Comparison of ENCODE assay signal across 10 mouse cellular contexts in genomic region chr11:88999723-89000526, GRCm38 (mm10). TPM values are rescaled to one million over a fixed set of nuclear protein-coding genes. Genes with fewer than 3 reads are reported as not detected.
DNase-seq lines count a peak whose midpoint lies in the region; ATAC-seq lines count a peak whose summit lies in the region.
"Had no signal": no experiment of that assay in that cellular context is flagged by ENCODE, and none has a peak within 500 bp of the region (broad histone marks: within the 10 kb centered on the region; RNA-seq: fewer than 3 reads in every experiment).

No protein-coding gene starts in this region.

- intact Hi-C loops in gastrocnemius, postnatal 36 days (cut with DNase I), result no loop called here

- peaks cover 28% of the 10 kb centered on the region for H3K4me1 ChIP-seq in lung, embryonic 16.5 days (replicated peaks; ENCODE audit: control insufficient read depth, insufficient read depth, low read length)
- peaks cover 25% of the 10 kb centered on the region for H3K4me1 ChIP-seq in brown adipose tissue, adult 24 weeks (ENCODE audit: control insufficient read depth, insufficient read depth, insufficient read length, low read length)
- H3K4me1 ChIP-seq in hindbrain, embryonic 14.5 days (replicated peaks; ENCODE audit: control insufficient read depth, insufficient read depth, low read length), result no peaks in the 10 kb centered on the region
- H3K4me1 ChIP-seq in liver, embryonic 13.5 days (replicated peaks), result peaks cover 77% of the 10 kb centered on the region

- WGBS in lung, embryonic 16.5 days, result 18% methylated on average over 33 of the region's 33 CpGs
- WGBS in hindbrain, embryonic 14.5 days, result 32% methylated on average over 33 of the region's 33 CpGs
- 4% methylated on average over 33 of the region's 33 CpGs for WGBS in liver, embryonic 13.5 days (ENCODE audit: insufficient replicate concordance)

- peak overlapping the region; percentile 71 for H3K4me3 ChIP-seq in lung, embryonic 16.5 days (ENCODE audit: low read length)
- H3K4me3 ChIP-seq in brown adipose tissue, adult 24 weeks (ENCODE audit: insufficient read depth, low read depth, low read length), result peak overlapping the region; percentile 68
- peak overlapping the region; percentile 33 for H3K4me3 ChIP-seq in hindbrain, embryonic 14.5 days (replicated peaks; ENCODE audit: low read length)
- H3K4me3 ChIP-seq in liver, embryonic 13.5 days (replicated peaks), result peak overlapping the region; percentile 78

- peak overlapping the region; percentile 68 for H3K27ac ChIP-seq in lung, embryonic 16.5 days (ENCODE audit: low read length)
- peak overlapping the region; percentile 91 for H3K27ac ChIP-seq in brown adipose tissue, adult 24 weeks (replicated peaks; ENCODE audit: low read depth, low read length)
- no peak overlapping the region; the same call in 1 of the 2 replicates for H3K27ac ChIP-seq in hindbrain, embryonic 14.5 days
- peak overlapping the region; percentile 80 for H3K27ac ChIP-seq in liver, embryonic 13.5 days

- peak; percentile 22; the same call in 1 of the 2 replicates for ATAC-seq in lung, embryonic 16.5 days (ENCODE audit: low read depth)
- no peak for ATAC-seq in hindbrain, embryonic 14.5 days (ENCODE audit: low FRiP score)
- peak; percentile 22 for ATAC-seq in liver, embryonic 13.5 days (ENCODE audit: low read depth)
- no peak for ATAC-seq in cerebellum, adult (ENCODE audit: insufficient number of reproducible peaks, low FRiP score, low TSS enrichment)

- H3K9ac ChIP-seq in lung, embryonic 16.5 days (ENCODE audit: low read length), result peak overlapping the region; percentile 87
- H3K9ac ChIP-seq in hindbrain, embryonic 14.5 days, result peak overlapping the region; percentile 36; the same call in 1 of the 2 replicates
- peak overlapping the region; percentile 89 for H3K9ac ChIP-seq in liver, embryonic 13.5 days

- peak overlapping the region; percentile 67 for H3K4me2 ChIP-seq in lung, embryonic 16.5 days (ENCODE audit: low read depth, low read length)
- peak overlapping the region; percentile 41 for H3K4me2 ChIP-seq in hindbrain, embryonic 14.5 days (replicated peaks)
- H3K4me2 ChIP-seq in liver, embryonic 13.5 days, result peak overlapping the region; percentile 91

- H3K9me3 ChIP-seq in lung, embryonic 16.5 days (ENCODE audit: control insufficient read depth, low read length), result no peaks in the 10 kb centered on the region
- no peaks in the 10 kb centered on the region for H3K9me3 ChIP-seq in hindbrain, embryonic 14.5 days (ENCODE audit: control insufficient read depth, low read length)
- no peaks in the 10 kb centered on the region for H3K9me3 ChIP-seq in liver, embryonic 13.5 days (replicated peaks)

- H3K36me3 ChIP-seq in lung, embryonic 16.5 days (ENCODE audit: control insufficient read depth, insufficient read depth, low read length), result no peaks in the 10 kb centered on the region
- no peaks in the 10 kb centered on the region for H3K36me3 ChIP-seq in hindbrain, embryonic 14.5 days (replicated peaks; ENCODE audit: control insufficient read depth, insufficient read depth)
- peaks cover 23% of the 10 kb centered on the region for H3K36me3 ChIP-seq in liver, embryonic 13.5 days

- no peak for DNase-seq in lung, postnatal 10 days
- no peak for DNase-seq in hindbrain, embryonic 14.5 days (ENCODE audit: low spot score)
- no peak for DNase-seq in liver, embryonic 13.5 days
- no peak for DNase-seq in gastrocnemius, postnatal 36 days
- no peak for DNase-seq in cerebellum, postnatal 10 days

- H3K27me3 ChIP-seq in lung, embryonic 16.5 days (ENCODE audit: control insufficient read depth, insufficient read depth, low read depth, low read length), result no peaks in the 10 kb centered on the region
- H3K27me3 ChIP-seq in hindbrain, embryonic 14.5 days (ENCODE audit: control insufficient read depth, insufficient read depth, low read length), result peaks cover 23% of the 10 kb centered on the region
- no peaks in the 10 kb centered on the region for H3K27me3 ChIP-seq in liver, embryonic 13.5 days

RNA-seq across cellular contexts. Expression of gene Trim25, which starts 0.7 kb away (rescaled TPM):
- polyA plus RNA-seq in lung, embryonic 16.5 days (2015; fragmentation: Nextera tagmentation; extraction: Ambion mirVana), result 24.2 and 27.3 TPM in 2 replicates
- 7.9 and 8.6 TPM in 2 replicates for polyA plus RNA-seq in brown adipose tissue, adult 24 weeks (2012; ENCODE audit: insufficient read depth, insufficient read length, missing spikeins)
- 2.1 and 4.3 TPM in 2 replicates for polyA plus RNA-seq in hindbrain, embryonic 14.5 days (2014; fragmentation: Nextera tagmentation; extraction: Ambion mirVana)
- polyA plus RNA-seq in liver, embryonic 13.5 days (2015; fragmentation: Nextera tagmentation; extraction: Ambion mirVana), result 18.0 and 20.6 TPM in 2 replicates
- total RNA-seq in gastrocnemius, postnatal 36 days (2021), result 1 to 10 TPM; 7.7 to 8.5 TPM

RNA-seq across cellular contexts. Expression of gene Coil, which starts 29.9 kb away (rescaled TPM):
- polyA plus RNA-seq in lung, embryonic 16.5 days (2015; fragmentation: Nextera tagmentation; extraction: Ambion mirVana), result 11.9 and 13.7 TPM in 2 replicates
- polyA plus RNA-seq in brown adipose tissue, adult 24 weeks (2012; ENCODE audit: insufficient read depth, insufficient read length, missing spikeins), result 2.4 and 3.0 TPM in 2 replicates
- 16.9 and 21.5 TPM in 2 replicates for polyA plus RNA-seq in hindbrain, embryonic 14.5 days (2014; fragmentation: Nextera tagmentation; extraction: Ambion mirVana)
- 5.6 and 7.1 TPM in 2 replicates for polyA plus RNA-seq in liver, embryonic 13.5 days (2015; fragmentation: Nextera tagmentation; extraction: Ambion mirVana)
- total RNA-seq in gastrocnemius, postnatal 36 days (2021), result 1 to 10 TPM; 3.3 to 3.8 TPM

RNA-seq across cellular contexts. Expression of gene Elobl, which starts 33.2 kb away (rescaled TPM):
- not detected in 2 replicates for polyA plus RNA-seq in lung, embryonic 16.5 days (2015; fragmentation: Nextera tagmentation; extraction: Ambion mirVana)
- not detected in 2 replicates for polyA plus RNA-seq in brown adipose tissue, adult 24 weeks (2012; ENCODE audit: insufficient read depth, insufficient read length, missing spikeins)
- not detected in 2 replicates for polyA plus RNA-seq in hindbrain, embryonic 14.5 days (2014; fragmentation: Nextera tagmentation; extraction: Ambion mirVana)
- polyA plus RNA-seq in liver, embryonic 13.5 days (2015; fragmentation: Nextera tagmentation; extraction: Ambion mirVana), result not detected in 2 replicates
- total RNA-seq in gastrocnemius, postnatal 36 days (2021), result not detected
- total RNA-seq: adrenal gland, adult 18-20 months; neutrophil, adult 5-6 weeks had no signal

RNA-seq across cellular contexts. Expression of gene Scpep1, which starts 44.7 kb away (rescaled TPM):
- polyA plus RNA-seq in lung, embryonic 16.5 days (2015; fragmentation: Nextera tagmentation; extraction: Ambion mirVana), result 89.8 and 90.8 TPM in 2 replicates
- polyA plus RNA-seq in brown adipose tissue, adult 24 weeks (2012; ENCODE audit: insufficient read depth, insufficient read length, missing spikeins), result 56.9 and 57.0 TPM in 2 replicates
- polyA plus RNA-seq in hindbrain, embryonic 14.5 days (2014; fragmentation: Nextera tagmentation; extraction: Ambion mirVana), result 28.7 and 34.7 TPM in 2 replicates
- 40.4 and 47.1 TPM in 2 replicates for polyA plus RNA-seq in liver, embryonic 13.5 days (2015; fragmentation: Nextera tagmentation; extraction: Ambion mirVana)
- 1 to 10 TPM; 8.4 to 9.0 TPM for total RNA-seq in gastrocnemius, postnatal 36 days (2021)

Comparison
In these comparisons a context has a peak if more than half of its experiments do, and no peak if none do; other contexts are left out.
1. ATAC-seq: peak in lung, embryonic 16.5 days (single experiment) and liver, embryonic 13.5 days (single experiment); none in hindbrain, embryonic 14.5 days (single experiment) and cerebellum, adult (single experiment).
2. H3K4me2 ChIP-seq: peak in every context shown above with its lines; median percentile 91 in liver, embryonic 13.5 days; 67 in lung, embryonic 16.5 days; 41 in hindbrain, embryonic 14.5 days.
3. H3K9ac ChIP-seq: peak in every context shown above with its lines; median percentile 89 in liver, embryonic 13.5 days; 87 in lung, embryonic 16.5 days; 36 in hindbrain, embryonic 14.5 days.
4. Peak in every context shown above with its lines, with median percentiles within 50 percentile points of each other: H3K4me3 ChIP-seq.